Mouse (Mus musculus): ENCODE data around the gene Cobll1. TPM values are rescaled to one million over a fixed set of nuclear protein-coding genes. Genes with fewer than 3 reads are reported as not detected.

Gene Cobll1
- total RNA-seq, 1 experiment from 2014 or later = 14.9 TPM

GRCm38 (mm10) chr2:65217677-65218076 is 21.5 kb downstream of the Cobll1 start:
- no peak for ATAC-seq (replicated peaks in 1 of 2; ENCODE audit: insufficient read depth in 1 of 2, low FRiP score in 2 of 2, low TSS enrichment in 1 of 2, low read depth in 1 of 2, poor library complexity in 2 of 2, severe bottlenecking in 2 of 2)

- ATAC-seq (replicated peaks in 1 of 2; ENCODE audit: insufficient read depth in 1 of 2, low FRiP score in 2 of 2, low TSS enrichment in 1 of 2, low read depth in 1 of 2, poor library complexity in 2 of 2, severe bottlenecking in 2 of 2) = no peak
These were observed 23.0 kb downstream of the Cobll1 start for GRCm38 (mm10) chr2:65216163-65216562.

DNA sequence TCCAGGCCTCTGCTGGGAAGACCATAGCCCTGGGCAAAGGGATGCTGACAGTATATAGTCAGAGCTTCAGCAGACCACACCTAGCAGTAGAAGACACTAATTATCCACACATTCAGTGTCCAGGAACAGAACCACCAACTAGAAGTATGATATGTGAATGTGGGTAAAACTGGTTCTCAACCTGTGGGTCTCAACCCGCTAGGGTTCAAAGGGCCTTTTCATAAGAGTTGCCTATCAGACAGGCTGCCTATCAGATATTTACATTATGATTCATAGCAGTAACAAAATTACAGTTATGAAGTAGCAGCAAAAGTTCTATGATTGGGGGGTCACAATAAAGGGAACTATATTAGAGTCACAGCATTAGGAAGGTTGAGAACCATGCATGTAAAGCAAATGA is 24.6 kb downstream of the Cobll1 start:
- ATAC-seq (replicated peaks in 1 of 2; ENCODE audit: insufficient read depth in 1 of 2, low FRiP score in 2 of 2, low TSS enrichment in 1 of 2, low read depth in 1 of 2, poor library complexity in 2 of 2, severe bottlenecking in 2 of 2) = no peak

GRCm38 (mm10) chr2:65213675-65214074 is 25.5 kb downstream of the Cobll1 start:
- ATAC-seq (replicated peaks in 1 of 2; ENCODE audit: insufficient read depth in 1 of 2, low FRiP score in 2 of 2, low TSS enrichment in 1 of 2, low read depth in 1 of 2, poor library complexity in 2 of 2, severe bottlenecking in 2 of 2) = no peak

DNA sequence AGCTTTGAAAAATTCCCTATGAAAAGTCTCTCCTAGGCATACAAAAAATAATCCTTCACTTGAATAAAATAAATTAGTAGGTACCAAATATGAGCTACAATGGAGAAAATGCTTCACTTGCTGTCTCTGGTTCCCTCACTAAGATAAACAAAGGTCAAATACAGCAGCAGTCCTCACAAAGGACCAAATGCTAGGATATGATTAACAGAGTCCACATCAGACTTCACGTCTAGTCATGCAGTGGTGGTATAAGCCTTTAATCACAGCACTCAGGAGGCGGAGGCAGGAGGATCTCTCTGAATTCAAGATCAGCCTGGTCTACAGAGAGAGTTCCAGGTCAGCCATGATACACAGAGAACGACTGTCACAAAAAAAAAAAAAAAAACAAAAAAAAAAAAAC is 27.6 kb downstream of the Cobll1 start:
- ATAC-seq (replicated peaks in 1 of 2; ENCODE audit: insufficient read depth in 1 of 2, low FRiP score in 2 of 2, low TSS enrichment in 1 of 2, low read depth in 1 of 2, poor library complexity in 2 of 2, severe bottlenecking in 2 of 2) = no peak

DNA sequence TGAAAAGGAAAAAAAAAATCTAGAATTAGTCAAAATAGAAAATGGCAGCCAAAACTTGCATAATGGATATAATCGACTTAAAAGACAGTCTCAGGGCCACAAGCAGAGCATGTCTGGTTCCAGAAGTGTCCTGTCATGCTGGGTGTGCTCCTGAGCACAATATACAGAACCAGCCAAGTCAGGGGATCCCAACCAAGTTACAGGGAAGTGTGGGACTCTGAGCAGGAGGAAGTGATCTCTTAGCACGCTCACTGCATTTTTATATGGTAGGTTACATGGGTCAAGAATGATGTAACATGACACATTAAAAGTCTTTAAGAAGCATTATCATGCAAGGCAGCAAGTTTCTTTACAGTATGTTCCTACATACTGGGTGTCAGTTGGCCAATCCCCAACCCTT is 31.5 kb downstream of the Cobll1 start:
- 0 out of 4 replicates have a peak, but pooled peaks of 1 of the 2 experiments have one; percentile 21 for ATAC-seq (replicated peaks in 1 of 2; ENCODE audit: insufficient read depth in 1 of 2, low FRiP score in 2 of 2, low TSS enrichment in 1 of 2, low read depth in 1 of 2, poor library complexity in 2 of 2, severe bottlenecking in 2 of 2)

DNA sequence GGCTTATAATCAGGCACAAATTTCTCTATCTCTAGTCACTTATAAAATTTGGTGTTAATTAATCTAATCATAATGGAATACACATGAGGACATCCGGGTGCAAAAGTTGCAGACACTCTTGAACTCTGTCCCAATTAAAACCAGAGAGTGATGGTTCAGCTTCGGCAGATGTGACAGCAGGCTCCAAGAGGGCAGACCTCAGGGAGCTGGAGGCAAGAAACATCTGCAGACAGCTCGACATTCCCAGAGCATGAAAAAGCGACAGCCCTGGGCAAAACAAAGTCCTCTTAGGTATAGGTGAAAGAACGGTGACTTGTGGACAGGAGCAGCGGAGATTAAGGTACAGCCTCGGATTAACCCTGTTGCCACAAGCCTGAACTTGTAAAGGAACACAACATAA is 35.5 kb downstream of the Cobll1 start:
- ATAC-seq (replicated peaks in 1 of 2; ENCODE audit: insufficient read depth in 1 of 2, low FRiP score in 2 of 2, low TSS enrichment in 1 of 2, low read depth in 1 of 2, poor library complexity in 2 of 2, severe bottlenecking in 2 of 2) = no peak

GRCm38 (mm10) chr2:65199706-65200105 is 39.5 kb downstream of the Cobll1 start:
- ATAC-seq (replicated peaks in 1 of 2; ENCODE audit: insufficient read depth in 1 of 2, low FRiP score in 2 of 2, low TSS enrichment in 1 of 2, low read depth in 1 of 2, poor library complexity in 2 of 2, severe bottlenecking in 2 of 2) = no peak

DNA sequence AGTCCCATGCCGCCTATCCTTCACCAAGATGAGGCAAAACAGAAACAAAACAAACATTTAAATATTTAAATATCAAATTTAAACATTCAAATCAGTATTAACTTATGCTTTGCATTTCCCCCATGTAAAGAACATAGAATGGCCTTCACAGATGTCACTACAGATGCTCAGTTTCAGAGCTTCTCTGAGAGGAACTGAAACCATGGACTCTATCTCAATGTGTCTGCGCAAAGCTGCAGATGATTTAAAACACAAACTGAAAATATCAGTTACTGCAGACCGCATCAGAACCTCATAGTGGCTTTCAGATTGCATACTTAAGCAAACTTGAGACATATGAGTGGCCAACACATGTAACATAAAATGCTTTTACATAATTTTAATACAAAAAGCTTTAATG is 40.6 kb downstream of the Cobll1 start:
- peak; percentile 52 to 58; a peak in 3 of 4 replicates for ATAC-seq (replicated peaks in 1 of 2; ENCODE audit: insufficient read depth in 1 of 2, low FRiP score in 2 of 2, low TSS enrichment in 1 of 2, low read depth in 1 of 2, poor library complexity in 2 of 2, severe bottlenecking in 2 of 2)

DNA sequence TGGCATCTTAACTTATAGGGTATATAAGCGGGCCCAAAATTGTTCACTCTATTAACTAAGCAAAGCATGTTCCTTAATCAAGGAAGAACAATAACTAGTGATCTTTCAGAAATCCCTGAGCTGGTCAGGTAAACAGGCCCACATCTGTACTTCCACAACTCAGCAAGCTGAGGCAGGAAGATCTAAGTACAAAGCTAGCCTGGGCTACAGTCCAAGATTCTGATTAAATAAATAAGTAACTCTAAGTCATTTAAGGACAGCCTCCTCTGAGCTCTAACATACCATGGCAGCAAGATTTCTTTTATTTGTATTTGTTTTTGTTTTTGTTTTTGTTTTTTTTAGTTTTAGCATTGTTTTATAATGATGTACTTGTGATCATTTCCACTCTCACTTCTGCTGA is 42.2 kb downstream of the Cobll1 start:
- no peak for ATAC-seq (replicated peaks in 1 of 2; ENCODE audit: insufficient read depth in 1 of 2, low FRiP score in 2 of 2, low TSS enrichment in 1 of 2, low read depth in 1 of 2, poor library complexity in 2 of 2, severe bottlenecking in 2 of 2)

DNA sequence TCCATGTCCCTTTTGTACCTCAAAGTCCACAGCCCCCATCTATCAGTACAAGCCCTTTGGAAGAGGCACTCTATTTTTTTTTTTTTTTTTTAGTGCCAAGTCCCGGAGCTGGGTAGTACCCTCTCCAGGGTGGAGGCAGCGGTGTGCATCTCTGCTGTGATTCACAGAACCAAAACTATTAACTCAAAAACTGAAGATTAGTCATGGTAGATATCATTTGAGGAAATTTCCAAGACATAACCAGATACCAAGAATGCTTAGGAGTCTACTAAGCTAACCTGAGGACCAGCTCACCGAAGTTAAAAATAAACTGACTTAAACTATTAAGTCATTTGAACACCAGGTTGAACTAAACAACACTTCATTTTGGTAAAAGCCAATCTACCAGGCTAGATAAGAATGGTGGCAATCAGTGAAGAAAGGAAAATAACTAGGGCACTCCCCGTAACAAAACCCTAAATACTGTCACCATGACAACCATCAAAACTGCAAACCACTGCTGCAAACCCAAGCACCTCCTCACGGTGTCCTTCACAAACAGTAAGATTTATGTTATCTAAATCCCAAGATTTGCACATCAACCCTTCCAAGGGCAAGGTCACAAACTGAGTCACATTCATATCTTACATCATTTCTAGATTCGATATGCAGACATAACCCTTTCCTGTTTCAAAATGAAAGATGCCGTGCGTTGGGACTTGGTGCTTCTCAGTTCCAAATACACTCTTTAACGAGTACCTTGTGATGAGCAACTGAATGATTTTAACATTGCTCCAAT is 43.8 kb downstream of the Cobll1 start:
- peak in 1 of 2 experiments; percentile 11; a peak in 1 of 4 replicates for ATAC-seq (replicated peaks in 1 of 2; ENCODE audit: insufficient read depth in 1 of 2, low FRiP score in 2 of 2, low TSS enrichment in 1 of 2, low read depth in 1 of 2, poor library complexity in 2 of 2, severe bottlenecking in 2 of 2)

GRCm38 (mm10) chr2:65193091-65193795 is 46.0 kb downstream of the Cobll1 start:
- no peak for ATAC-seq (replicated peaks in 1 of 2; ENCODE audit: insufficient read depth in 1 of 2, low FRiP score in 2 of 2, low TSS enrichment in 1 of 2, low read depth in 1 of 2, poor library complexity in 2 of 2, severe bottlenecking in 2 of 2)

DNA sequence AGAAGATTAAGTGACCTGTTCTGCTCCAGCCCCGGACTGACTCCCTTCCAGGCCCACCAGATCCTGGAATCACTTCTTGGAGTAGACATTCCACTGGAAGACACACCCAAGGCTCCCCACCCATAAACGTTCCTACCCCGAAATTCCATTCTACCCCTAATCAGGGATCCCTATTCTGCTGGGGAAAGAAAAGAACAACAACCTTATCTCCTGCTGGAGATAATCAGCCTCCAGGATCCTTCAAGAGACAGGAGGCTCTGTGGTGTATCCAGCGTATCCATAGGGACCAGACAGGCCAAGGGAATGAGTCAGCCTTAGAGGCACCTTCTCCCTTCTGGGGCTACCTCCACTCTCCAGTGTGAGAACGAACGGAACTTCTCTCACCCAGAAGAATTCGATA is 47.8 kb downstream of the Cobll1 start:
- no peak for ATAC-seq (replicated peaks in 1 of 2; ENCODE audit: insufficient read depth in 1 of 2, low FRiP score in 2 of 2, low TSS enrichment in 1 of 2, low read depth in 1 of 2, poor library complexity in 2 of 2, severe bottlenecking in 2 of 2)

DNA sequence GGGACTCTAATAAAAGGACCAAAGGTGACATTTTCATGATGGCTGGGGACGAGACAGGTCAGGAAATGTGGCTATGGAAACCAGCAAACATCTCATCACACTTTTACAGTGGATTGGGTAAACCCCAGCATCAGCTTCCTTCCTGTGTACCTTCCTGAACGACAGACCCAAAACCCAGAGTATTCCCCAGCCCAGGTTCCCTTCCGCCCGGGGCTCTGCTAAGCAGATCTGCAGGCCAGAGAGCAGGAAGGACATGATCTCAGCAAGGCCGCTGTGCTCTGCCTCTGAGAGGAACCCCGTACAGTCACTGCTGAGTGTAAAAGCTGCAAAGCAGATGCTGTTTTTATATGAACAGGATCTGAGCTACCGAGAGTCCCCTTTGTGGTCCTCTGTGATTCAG is 49.9 kb downstream of the Cobll1 start:
- peak; percentile 94 to 97 for ATAC-seq (replicated peaks in 1 of 2; ENCODE audit: insufficient read depth in 1 of 2, low FRiP score in 2 of 2, low TSS enrichment in 1 of 2, low read depth in 1 of 2, poor library complexity in 2 of 2, severe bottlenecking in 2 of 2)

- peak; percentile 19 to 22; a peak in 2 of 4 replicates for ATAC-seq (replicated peaks in 1 of 2; ENCODE audit: insufficient read depth in 1 of 2, low FRiP score in 2 of 2, low TSS enrichment in 1 of 2, low read depth in 1 of 2, poor library complexity in 2 of 2, severe bottlenecking in 2 of 2)
These were observed 50.6 kb downstream of the Cobll1 start for GRCm38 (mm10) chr2:65188585-65188984.

- no peak for ATAC-seq (replicated peaks in 1 of 2; ENCODE audit: insufficient read depth in 1 of 2, low FRiP score in 2 of 2, low TSS enrichment in 1 of 2, low read depth in 1 of 2, poor library complexity in 2 of 2, severe bottlenecking in 2 of 2)
These were observed 51.6 kb downstream of the Cobll1 start for GRCm38 (mm10) chr2:65187652-65188051.

DNA sequence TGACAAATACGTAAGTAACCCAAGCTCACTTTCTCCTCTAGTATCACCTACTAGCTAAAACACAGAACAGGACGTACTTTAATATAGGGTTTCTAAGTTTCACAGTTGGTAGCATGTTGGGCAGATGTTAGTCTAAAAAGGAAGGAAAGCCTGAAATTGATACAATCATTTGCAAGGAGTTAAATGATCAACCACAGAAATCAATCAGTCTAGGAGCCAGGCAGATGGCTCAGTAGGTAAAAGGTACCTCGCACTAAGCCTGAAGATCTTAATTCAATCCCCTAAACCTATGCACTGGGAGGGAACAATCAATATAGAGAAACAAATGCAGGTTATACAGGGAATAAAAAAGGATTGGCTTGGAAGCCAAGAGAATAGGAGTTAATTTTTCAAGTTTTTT is 52.0 kb downstream of the Cobll1 start:
- no peak for ATAC-seq (replicated peaks in 1 of 2; ENCODE audit: insufficient read depth in 1 of 2, low FRiP score in 2 of 2, low TSS enrichment in 1 of 2, low read depth in 1 of 2, poor library complexity in 2 of 2, severe bottlenecking in 2 of 2)

- peak; percentile 51 to 63 for ATAC-seq (replicated peaks in 1 of 2; ENCODE audit: insufficient read depth in 1 of 2, low FRiP score in 2 of 2, low TSS enrichment in 1 of 2, low read depth in 1 of 2, poor library complexity in 2 of 2, severe bottlenecking in 2 of 2)
These were observed 56.5 kb downstream of the Cobll1 start for GRCm38 (mm10) chr2:65182747-65183146.

DNA sequence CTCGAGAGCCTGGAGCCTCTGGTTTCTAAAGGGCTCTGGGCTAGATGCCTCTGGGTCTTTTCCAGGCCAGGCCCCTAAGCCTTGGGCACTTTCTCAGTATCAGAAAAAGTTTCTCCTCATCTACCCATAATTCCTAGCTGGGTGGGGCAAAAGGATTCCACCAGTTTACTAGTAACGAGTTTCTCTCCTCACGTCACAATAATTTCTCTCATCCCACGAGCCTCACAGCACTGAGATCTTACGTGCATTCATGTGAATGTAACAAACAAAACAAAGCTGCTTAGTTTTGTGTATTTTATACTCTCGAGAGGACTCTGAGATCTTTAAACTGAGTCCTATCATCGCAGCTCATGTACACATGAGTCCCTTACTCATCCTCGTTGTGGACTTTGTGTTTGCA is 57.5 kb downstream of the Cobll1 start:
- ATAC-seq (replicated peaks in 1 of 2; ENCODE audit: insufficient read depth in 1 of 2, low FRiP score in 2 of 2, low TSS enrichment in 1 of 2, low read depth in 1 of 2, poor library complexity in 2 of 2, severe bottlenecking in 2 of 2) = no peak
